Mouse (Mus musculus) frontal cortex, postnatal 14 days (tissue): ENCODE data around the gene Usp46.

Source experiments
- DNase-seq, 2 experiments: peaks; one replicate each; pipeline ENCODE4 v3.0.0; 2022; ENCODE audit warnings: low spot score in 2 of 2

Usp46 gene

GRCm38 (mm10) chr5:73955691-73956090, 112.5 kb downstream of the Usp46 start:
- no peak for DNase-seq

- peak in 1 of 2 experiments; percentile 24 for DNase-seq
Observed at GRCm38 (mm10) chr5:73955005-73955404, 113.2 kb downstream of the Usp46 start.

- DNase-seq: no peak
Observed at GRCm38 (mm10) chr5:73953066-73953614, 115.1 kb downstream of the Usp46 start.

- no peak for DNase-seq
Observed at GRCm38 (mm10) chr5:73951649-73952000, 116.6 kb downstream of the Usp46 start.

- no peak for DNase-seq
Observed at GRCm38 (mm10) chr5:73950809-73951648, 117.2 kb downstream of the Usp46 start.
